Mouse (Mus musculus): ENCODE measurements at regions not wholly inside any gene's neighbourhood (a gene's known extent, or its start where the extent isn't known, plus 50 kb on each side); places are given as distances from the start of the nearest gene placed in this dataset.
A peak's percentile ranks its signal among the peaks of the same experiment; 100 is the strongest.

GRCm38 (mm10) chr1:90287251-90287650 is 83.5 kb downstream of the Ackr3 start:
- H3K9me3 ChIP-seq (ENCODE audit: low read length) = no peaks in the 10 kb centered on the region
- DNase-seq (ENCODE audit: low spot score) = no peak
- 0 out of 2 replicates have a peak, but pooled peaks cover 5% of the 10 kb centered on the region for H3K4me1 ChIP-seq (ENCODE audit: insufficient read depth, low read depth, low read length)
- no peak overlapping the region for H3K4me2 ChIP-seq (replicated peaks; ENCODE audit: low read depth, low read length)
- H3K4me3 ChIP-seq (ENCODE audit: low read depth, low read length) = no peak overlapping the region
- H3K36me3 ChIP-seq (ENCODE audit: insufficient read depth, low read length) = no peaks in the 10 kb centered on the region
- TF ChIP-seq EP300 (IDR thresholded peaks at IDR 0.05) = no peak
- no peak for TF ChIP-seq CTCF (IDR thresholded peaks at IDR 0.05)
- no peak overlapping the region for H3K9ac ChIP-seq (replicated peaks; ENCODE audit: low read depth)
- no peak overlapping the region for H3K27ac ChIP-seq (ENCODE audit: low read length)
- ATAC-seq = no peak
- H3K27me3 ChIP-seq (replicated peaks; ENCODE audit: insufficient read depth, low read length) = no peaks in the 10 kb centered on the region; the same call in 1 of the 2 replicates
- WGBS = 75% methylated on average over 3 of the region's 3 CpGs

- 41% methylated on average over 8 of the region's 8 CpGs for WGBS
- no peak overlapping the region for H3K4me2 ChIP-seq (replicated peaks; ENCODE audit: low read depth, low read length)
- H3K9ac ChIP-seq (replicated peaks; ENCODE audit: low read depth) = no peak overlapping the region
- no peaks in the 10 kb centered on the region for H3K36me3 ChIP-seq (ENCODE audit: insufficient read depth, low read length)
- 0 out of 2 replicates have a peak, but pooled peaks cover 3% of the 10 kb centered on the region for H3K4me1 ChIP-seq (ENCODE audit: insufficient read depth, low read depth, low read length)
- ATAC-seq (peak; percentile 70), DNase-seq (ENCODE audit: low spot score) (peak; percentile 21)
- H3K27ac ChIP-seq (ENCODE audit: low read length) = no peak overlapping the region
- no peak overlapping the region for H3K4me3 ChIP-seq (ENCODE audit: low read depth, low read length)
- no peak; the same call in 1 of the 2 replicates for TF ChIP-seq EP300 (IDR thresholded peaks at IDR 0.05)
- no peak for TF ChIP-seq CTCF (IDR thresholded peaks at IDR 0.05)
- no peaks in the 10 kb centered on the region for H3K9me3 ChIP-seq (ENCODE audit: low read length)
- H3K27me3 ChIP-seq (replicated peaks; ENCODE audit: insufficient read depth, low read length) = peaks cover 3% of the 10 kb centered on the region; the same call in 1 of the 2 replicates
These were observed 85.3 kb downstream of the Ackr3 start for GRCm38 (mm10) chr1:90288892-90289731.

- peak; percentile 31 for DNase-seq (ENCODE audit: low spot score)
- WGBS = 29% methylated on average over 6 of the region's 6 CpGs
- H3K9ac ChIP-seq (replicated peaks; ENCODE audit: low read depth) = no peak overlapping the region
These were observed 86.0 kb downstream of the Ackr3 start for GRCm38 (mm10) chr1:90289732-90290215.

GRCm38 (mm10) chr1:90290428-90291197 is 86.8 kb downstream of the Ackr3 start:
- Histone ChIP-seq H3K9me3 (ENCODE audit: low read length) (no peaks in the 10 kb centered on the region), H3K9ac (replicated peaks; ENCODE audit: low read depth) (no peak overlapping the region), H3K27me3 (replicated peaks; ENCODE audit: insufficient read depth, low read length) (peaks cover 3% of the 10 kb centered on the region), H3K4me1 (ENCODE audit: insufficient read depth, low read depth, low read length) (0 out of 2 replicates have a peak, but pooled peaks cover 3% of the 10 kb centered on the region), H3K27ac (ENCODE audit: low read length) (no peak overlapping the region), H3K4me2 (replicated peaks; ENCODE audit: low read depth, low read length) (no peak overlapping the region), H3K36me3 (ENCODE audit: insufficient read depth, low read length) (no peaks in the 10 kb centered on the region), H3K4me3 (ENCODE audit: low read depth, low read length) (no peak overlapping the region)
- TF ChIP-seq EP300 (IDR thresholded peaks at IDR 0.05) = no peak
- DNase-seq (ENCODE audit: low spot score) = no peak
- ATAC-seq = 0 out of 2 replicates have a peak, but pooled peaks have one; percentile 20
- 51% methylated on average over 7 of the region's 7 CpGs for WGBS

More at GRCm38 (mm10) chr1:90289732-90290215, 86.0 kb downstream of the Ackr3 start:
- Histone ChIP-seq H3K4me2 (replicated peaks; ENCODE audit: low read depth, low read length) (no peak overlapping the region), H3K36me3 (ENCODE audit: insufficient read depth, low read length) (no peaks in the 10 kb centered on the region), H3K4me1 (ENCODE audit: insufficient read depth, low read depth, low read length) (0 out of 2 replicates have a peak, but pooled peaks cover 3% of the 10 kb centered on the region), H3K4me3 (ENCODE audit: low read depth, low read length) (no peak overlapping the region), H3K9me3 (ENCODE audit: low read length) (no peaks in the 10 kb centered on the region), H3K27me3 (replicated peaks; ENCODE audit: insufficient read depth, low read length) (peaks cover 3% of the 10 kb centered on the region; the same call in 1 of the 2 replicates), H3K27ac (ENCODE audit: low read length) (no peak overlapping the region)
- ATAC-seq = peak; percentile 63
- TF ChIP-seq EP300 (IDR thresholded peaks at IDR 0.05) = no peak
- TF ChIP-seq CTCF (IDR thresholded peaks at IDR 0.05) = no peak

- Histone ChIP-seq H3K9me3 (ENCODE audit: low read length) (no peaks in the 10 kb centered on the region), H3K4me1 (ENCODE audit: insufficient read depth, low read depth, low read length) (0 out of 2 replicates have a peak, but pooled peaks cover 3% of the 10 kb centered on the region), H3K9ac (replicated peaks; ENCODE audit: low read depth) (no peak overlapping the region), H3K27me3 (replicated peaks; ENCODE audit: insufficient read depth, low read length) (peaks cover 3% of the 10 kb centered on the region), H3K27ac (ENCODE audit: low read length) (no peak overlapping the region), H3K4me2 (replicated peaks; ENCODE audit: low read depth, low read length) (no peak overlapping the region), H3K36me3 (ENCODE audit: insufficient read depth, low read length) (no peaks in the 10 kb centered on the region), H3K4me3 (ENCODE audit: low read depth, low read length) (no peak overlapping the region)
- 76% methylated on average over 1 of the region's 1 CpGs for WGBS
- no peak for ATAC-seq
- DNase-seq (ENCODE audit: low spot score) = no peak
- TF ChIP-seq CTCF (IDR thresholded peaks at IDR 0.05) (peak; percentile 36), EP300 (IDR thresholded peaks at IDR 0.05) (no peak)
These were observed 87.5 kb downstream of the Ackr3 start for GRCm38 (mm10) chr1:90291256-90291655.

- no peak overlapping the region for H3K4me3 ChIP-seq (ENCODE audit: low read depth, low read length)
- H3K9me3 ChIP-seq (ENCODE audit: low read length) = no peaks in the 10 kb centered on the region
- DNase-seq (ENCODE audit: low spot score) (peak; percentile 68), ATAC-seq (peak; percentile 75)
- H3K9ac ChIP-seq (replicated peaks; ENCODE audit: low read depth) = no peak overlapping the region
- H3K27ac ChIP-seq (ENCODE audit: low read length) = no peak overlapping the region
- no peak overlapping the region for H3K4me2 ChIP-seq (replicated peaks; ENCODE audit: low read depth, low read length)
- H3K27me3 ChIP-seq (replicated peaks; ENCODE audit: insufficient read depth, low read length) = peaks cover 6% of the 10 kb centered on the region
- H3K36me3 ChIP-seq (ENCODE audit: insufficient read depth, low read length) = no peaks in the 10 kb centered on the region
- H3K4me1 ChIP-seq (ENCODE audit: insufficient read depth, low read depth, low read length) = no peaks in the 10 kb centered on the region
- TF ChIP-seq CTCF (IDR thresholded peaks at IDR 0.05) = no peak
- no peak for TF ChIP-seq EP300 (IDR thresholded peaks at IDR 0.05)
- WGBS = 50% methylated on average over 5 of the region's 5 CpGs
These were observed 94.0 kb downstream of the Ackr3 start for GRCm38 (mm10) chr1:90297751-90298150.
